Mouse (Mus musculus) embryonic facial prominence, embryonic 13.5 days (tissue): ENCODE measurements around the gene Rab19. TPM values are rescaled to one million over a fixed set of nuclear protein-coding genes. Genes with fewer than 3 reads are reported as not detected.
"Not testable (repeated sequence)": the region's sequence is repeated elsewhere in the genome, so short reads cannot be mapped to it uniquely, and the experiment has no call there.

ENCODE experiments used
- ATAC-seq: fragments of 200-750 bp; cut with Nextera tagmentation; 2 replicates; pipeline ENCODE4 v1.8.0; 2017; ENCODE audit warnings: low read depth; ENCODE audit not compliant: insufficient number of reproducible peaks, insufficient read depth, low FRiP score, low TSS enrichment
- H3K27ac ChIP-seq: fragments of 300-500 bp; sonication (generic); 2 replicates; pipeline ENCODE4 v1.5.1; 2015; ENCODE audit warnings: moderate library complexity, mild to moderate bottlenecking, inconsistent platforms
- H3K27me3 ChIP-seq: fragments of 300-500 bp; sonication (generic); 2 replicates; pipeline ENCODE4 v1.6.1; 2015; ENCODE audit warnings: mild to moderate bottlenecking, inconsistent platforms
- H3K36me3 ChIP-seq: fragments of 300-500 bp; sonication (generic); 2 replicates; pipeline ENCODE4 v1.6.1; 2015; ENCODE audit warnings: mild to moderate bottlenecking, inconsistent platforms
- H3K4me1 ChIP-seq: fragments of 300-500 bp; sonication (generic); 2 replicates; pipeline ENCODE4 v1.6.1; 2015; ENCODE audit warnings: inconsistent platforms
- H3K4me2 ChIP-seq: fragments of 300-500 bp; sonication (generic); 2 replicates; pipeline ENCODE4 v1.6.1; 2015; ENCODE audit warnings: moderate library complexity, mild to moderate bottlenecking, inconsistent platforms
- H3K4me3 ChIP-seq: fragments of 300-500 bp; sonication (generic); 2 replicates; pipeline ENCODE4 v1.5.1; 2015; ENCODE audit warnings: mild to moderate bottlenecking, inconsistent platforms
- H3K9ac ChIP-seq: fragments of 300-500 bp; sonication (generic); 2 replicates; pipeline ENCODE4 v1.6.1; 2015; ENCODE audit warnings: mild to moderate bottlenecking, inconsistent platforms
- H3K9me3 ChIP-seq: fragments of 300-500 bp; sonication (generic); 2 replicates; pipeline ENCODE4 v1.6.1; 2016; ENCODE audit warnings: inconsistent platforms
- WGBS: fragments of 180-500 bp; shearing (Covaris S2); methylation state at CpG from one replicate; pipeline ENCODE4 v1.1.7; 2015; ENCODE audit warnings: mixed read lengths; 5-methylcytosine and 5-hydroxymethylcytosine counted together
- polyA plus RNA-seq: library from polyadenylated mRNA; unstranded; fragments of >200 nt; fragmentation: Nextera tagmentation; extraction: Ambion mirVana; gene quantifications from 2 replicates; pipeline ENCODE4 v1.2.1, GENCODE M21; 2015

Gene Rab19
- polyA plus RNA-seq, 1 experiment from 2014 or later = 0.77 TPM

DNA sequence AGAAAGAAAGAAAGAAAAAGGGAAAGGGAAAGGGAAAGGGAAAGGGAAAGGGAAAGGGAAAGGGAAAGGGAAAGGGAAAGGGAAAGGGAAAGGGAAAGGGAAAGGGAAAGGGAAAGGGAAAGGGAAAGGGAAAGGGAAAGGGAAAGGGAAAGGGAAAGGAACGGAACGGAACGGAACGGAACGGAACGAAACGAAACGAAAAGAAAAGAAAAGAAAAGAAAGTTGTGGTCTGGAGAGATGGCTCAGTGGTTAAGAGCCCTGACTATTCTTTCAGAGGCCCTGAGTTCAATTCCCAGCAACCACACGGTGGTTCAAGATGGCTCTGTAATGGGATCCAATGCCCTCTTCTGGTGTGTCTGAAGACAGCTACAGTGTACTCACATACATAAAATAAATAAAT lies 21.8 kb upstream of the Rab19 start:
- not testable (repeated sequence) for H3K4me1 ChIP-seq, H3K4me3 ChIP-seq, H3K4me2 ChIP-seq, H3K9ac ChIP-seq, ATAC-seq, H3K9me3 ChIP-seq, H3K27ac ChIP-seq, H3K27me3 ChIP-seq
- WGBS = 93% methylated on average over 9 of the region's 9 CpGs
- H3K36me3 ChIP-seq = peaks cover 70% of the 10 kb centered on the region

DNA sequence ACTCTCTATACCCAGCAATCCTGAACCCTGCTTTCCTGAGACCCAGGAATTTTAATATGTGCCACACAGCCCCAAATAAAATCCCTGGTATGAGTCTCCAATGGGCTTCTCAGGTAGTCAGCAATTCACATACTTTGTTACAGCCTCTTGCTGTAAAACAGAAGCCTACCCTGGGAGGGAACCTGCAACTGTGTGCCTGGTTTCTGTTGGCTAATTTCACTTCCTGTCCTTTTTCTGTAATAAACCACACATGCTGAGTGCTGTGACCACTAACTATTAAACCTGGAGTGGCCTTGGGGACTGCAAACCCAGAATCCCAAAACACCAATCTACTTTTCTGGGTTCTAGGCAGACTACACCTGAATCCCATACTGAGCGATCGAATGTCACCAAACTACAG lies 18.3 kb upstream of the Rab19 start:
- H3K9ac ChIP-seq = no peak overlapping the region
- no peak for ATAC-seq
- no peak overlapping the region for H3K4me3 ChIP-seq
- H3K4me1 ChIP-seq = no peaks in the 10 kb centered on the region
- H3K27ac ChIP-seq = no peak overlapping the region
- H3K36me3 ChIP-seq = peaks cover 63% of the 10 kb centered on the region
- no peak overlapping the region for H3K4me2 ChIP-seq
- 85% methylated on average over 2 of the region's 2 CpGs for WGBS
- no peaks in the 10 kb centered on the region for H3K27me3 ChIP-seq
- H3K9me3 ChIP-seq = no peaks in the 10 kb centered on the region

DNA sequence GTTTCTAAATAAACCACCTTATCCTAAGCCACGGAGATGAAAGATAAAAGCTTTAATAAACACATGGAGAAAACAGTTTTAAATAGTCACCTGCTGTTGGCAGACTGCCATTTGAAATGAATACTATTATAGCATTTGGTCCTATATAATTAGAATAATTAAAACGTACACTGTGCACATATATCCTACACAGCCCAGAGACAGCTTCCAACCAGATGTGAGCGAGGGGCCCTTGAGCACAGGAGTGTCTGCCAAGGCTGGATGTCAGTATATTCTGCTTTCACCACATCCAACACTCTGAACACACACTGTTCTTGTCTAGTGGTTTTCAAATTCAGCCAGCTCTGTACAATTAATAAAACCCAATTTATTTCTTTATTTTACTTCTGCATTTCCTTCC lies 11.3 kb upstream of the Rab19 start:
- H3K4me2 ChIP-seq = no peak overlapping the region
- ATAC-seq = no peak
- no peak overlapping the region for H3K27ac ChIP-seq
- WGBS = 35% methylated on average over 3 of the region's 3 CpGs
- H3K4me1 ChIP-seq = peaks cover 20% of the 10 kb centered on the region
- H3K36me3 ChIP-seq = peaks cover 32% of the 10 kb centered on the region
- H3K27me3 ChIP-seq = no peaks in the 10 kb centered on the region
- H3K4me3 ChIP-seq = no peak overlapping the region
- no peaks in the 10 kb centered on the region for H3K9me3 ChIP-seq
- H3K9ac ChIP-seq = no peak overlapping the region

DNA sequence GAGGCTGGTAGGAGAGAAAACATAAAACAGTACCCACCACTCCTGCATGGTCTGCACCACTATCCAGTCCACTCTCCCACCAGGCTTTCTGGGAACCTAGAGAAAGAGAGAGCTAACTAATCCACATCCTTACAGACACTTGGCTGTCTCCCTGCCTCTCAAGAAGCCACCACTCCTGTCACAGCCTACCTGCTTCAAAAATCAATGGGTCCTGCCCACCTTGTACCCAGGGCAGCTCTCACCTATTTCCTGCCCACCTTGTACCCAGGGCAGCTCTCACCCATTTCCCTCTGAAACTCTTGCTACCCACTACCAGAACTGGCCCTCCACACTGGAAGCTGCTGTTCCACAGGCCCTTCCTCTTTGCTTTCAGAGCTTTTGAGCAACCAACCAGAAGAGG lies 8.9 kb upstream of the Rab19 start:
- Histone ChIP-seq H3K9ac (no peak overlapping the region), H3K9me3 (no peaks in the 10 kb centered on the region), H3K4me3 (no peak overlapping the region), H3K27me3 (no peaks in the 10 kb centered on the region), H3K36me3 (peaks cover 16% of the 10 kb centered on the region), H3K4me1 (peaks cover 34% of the 10 kb centered on the region), H3K27ac (no peak overlapping the region), H3K4me2 (no peak overlapping the region)
- ATAC-seq = no peak

DNA sequence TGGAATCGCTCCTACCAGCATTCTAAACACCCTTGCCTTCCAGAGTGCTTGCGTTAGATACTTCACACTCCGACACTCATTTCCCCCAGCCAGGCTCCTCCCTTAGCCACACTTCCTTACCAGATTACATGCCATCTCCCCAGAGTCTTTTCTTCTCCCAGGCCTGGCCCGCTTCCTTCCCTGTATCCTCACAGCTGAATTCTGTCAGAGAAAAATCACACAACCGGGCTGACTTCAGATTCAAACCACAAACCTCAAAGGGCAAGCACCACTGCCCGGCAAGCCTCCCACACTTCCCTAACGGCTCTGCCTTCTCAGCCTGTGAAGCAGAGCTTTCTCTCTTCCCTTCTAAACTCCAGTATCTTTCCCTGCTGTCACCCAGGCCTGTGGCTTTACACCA lies 8.2 kb upstream of the Rab19 start:
- 47% methylated on average over 7 of the region's 7 CpGs for WGBS
- Histone ChIP-seq H3K27me3 (no peaks in the 10 kb centered on the region), H3K36me3 (peaks cover 14% of the 10 kb centered on the region), H3K9me3 (no peaks in the 10 kb centered on the region), H3K4me2 (0 out of 2 replicates have a peak overlapping the region, but pooled peaks have one; percentile 5), H3K27ac (0 out of 2 replicates have a peak overlapping the region, but pooled peaks have one; percentile 28), H3K4me1 (peaks cover 34% of the 10 kb centered on the region), H3K9ac (no peak overlapping the region), H3K4me3 (no peak overlapping the region)
- ATAC-seq = no peak

DNA sequence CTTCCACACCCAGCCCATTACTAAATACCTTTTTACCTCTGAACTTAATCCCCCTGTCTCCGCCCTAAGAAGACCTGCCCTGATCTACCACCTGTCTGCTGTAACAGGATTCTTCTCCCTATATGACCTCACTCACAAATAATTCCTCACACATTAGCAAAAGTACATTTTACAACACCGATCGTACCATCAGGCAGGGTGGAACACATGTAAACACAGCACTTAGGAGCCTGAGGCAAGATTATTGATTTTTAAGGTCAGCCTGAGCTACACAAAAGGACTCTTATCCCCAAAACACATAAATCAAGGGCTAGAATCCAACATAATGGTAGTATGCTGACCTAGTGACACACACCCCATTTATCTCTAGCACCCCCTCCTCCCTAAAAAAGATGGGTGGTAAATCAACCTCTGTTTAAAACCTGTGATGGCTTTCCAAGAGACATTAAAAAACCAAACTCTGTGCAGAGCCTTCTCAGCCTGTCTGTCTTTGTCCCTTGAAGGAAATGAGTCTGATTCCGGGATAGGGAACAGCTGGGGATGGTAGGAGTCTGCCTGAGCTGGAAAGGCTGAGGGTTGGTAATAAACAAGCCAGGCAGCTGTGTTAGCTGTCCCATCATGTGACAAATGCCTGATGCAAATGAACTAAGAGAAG lies 7.5 kb upstream of the Rab19 start:
- H3K9ac ChIP-seq = no peak overlapping the region
- 73% methylated on average over 4 of the region's 4 CpGs for WGBS
- H3K4me1 ChIP-seq = peaks cover 34% of the 10 kb centered on the region
- no peak overlapping the region for H3K4me3 ChIP-seq
- no peak for ATAC-seq
- H3K36me3 ChIP-seq = peaks cover 12% of the 10 kb centered on the region
- no peaks in the 10 kb centered on the region for H3K27me3 ChIP-seq
- H3K4me2 ChIP-seq = no peak overlapping the region
- H3K27ac ChIP-seq = no peak overlapping the region
- H3K9me3 ChIP-seq = no peaks in the 10 kb centered on the region

DNA sequence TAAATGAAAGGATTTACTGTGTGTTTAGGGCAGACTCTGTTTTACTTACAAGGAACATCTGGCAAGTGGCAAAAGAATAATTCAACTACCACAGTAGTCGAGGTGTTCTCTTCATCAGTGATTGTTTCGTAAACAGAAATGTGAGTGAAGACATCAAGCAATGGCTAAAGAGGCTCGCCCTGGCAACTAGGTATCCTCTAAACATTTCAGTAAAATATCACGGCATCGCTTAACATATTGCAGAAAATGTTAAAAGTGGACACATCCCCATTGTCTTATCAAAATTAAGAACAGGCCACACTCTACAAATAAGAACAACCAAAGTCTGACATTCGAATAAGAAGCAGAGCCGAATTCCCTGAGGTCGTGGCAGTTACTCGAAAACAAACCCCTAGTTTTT lies 4.2 kb upstream of the Rab19 start:
- Histone ChIP-seq H3K27me3 (peaks cover 16% of the 10 kb centered on the region), H3K36me3 (peaks cover 12% of the 10 kb centered on the region), H3K4me2 (peak overlapping the region; percentile 68), H3K4me3 (peak overlapping the region; percentile 92), H3K9me3 (no peaks in the 10 kb centered on the region), H3K4me1 (peaks cover 34% of the 10 kb centered on the region), H3K27ac (no peak overlapping the region), H3K9ac (peak overlapping the region; percentile 87)
- ATAC-seq = no peak
- WGBS = 16% methylated on average over 9 of the region's 9 CpGs

DNA sequence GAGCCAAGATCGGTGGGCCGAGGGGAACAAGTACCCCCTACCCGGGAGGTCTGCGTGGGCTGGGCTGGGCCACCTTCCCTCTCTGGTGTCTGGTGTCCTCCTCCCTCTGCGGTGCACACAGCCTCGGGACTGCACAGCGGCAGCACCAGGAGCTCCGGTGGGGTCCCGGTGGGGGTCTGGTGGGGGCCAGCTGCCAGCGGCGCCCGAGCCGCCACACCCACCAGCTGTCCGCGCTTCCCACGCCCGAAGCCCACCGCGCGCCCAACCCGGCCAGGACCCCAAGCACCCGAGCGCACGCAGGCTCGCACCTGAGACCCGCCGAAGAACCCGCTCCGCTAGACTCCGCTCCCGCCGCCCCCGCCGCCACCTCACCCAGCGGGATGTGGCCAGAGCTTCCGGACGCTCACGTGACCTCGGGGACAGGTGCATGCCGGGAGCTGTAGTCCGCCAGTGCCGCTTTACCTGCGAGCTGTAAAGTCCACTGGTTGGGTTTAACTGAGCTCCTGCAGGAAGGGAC lies 3.6 kb upstream of the Rab19 start, which contains the start of gene Slc37a3:
Slc37a3 (minus strand) TSS at position 365 of the 517 bp plus-strand sequence.
- H3K4me1 ChIP-seq = peaks cover 34% of the 10 kb centered on the region
- peak within 1 kb of the TSS; percentile 68 for H3K4me2 ChIP-seq
- H3K27me3 ChIP-seq = peaks cover 16% of the 10 kb centered on the region
- H3K9ac ChIP-seq = peak within 1 kb of the TSS; percentile 87
- H3K4me3 ChIP-seq = peak within 1 kb of the TSS; percentile 92
- H3K27ac ChIP-seq = peak within 1 kb of the TSS; percentile 68; the same call in 1 of the 2 replicates
- peaks cover 12% of the 10 kb centered on the region for H3K36me3 ChIP-seq
- ATAC-seq = peak; percentile 88
- WGBS = under 1% methylated on average over 43 of the region's 43 CpGs
- no peaks in the 10 kb centered on the region for H3K9me3 ChIP-seq

DNA sequence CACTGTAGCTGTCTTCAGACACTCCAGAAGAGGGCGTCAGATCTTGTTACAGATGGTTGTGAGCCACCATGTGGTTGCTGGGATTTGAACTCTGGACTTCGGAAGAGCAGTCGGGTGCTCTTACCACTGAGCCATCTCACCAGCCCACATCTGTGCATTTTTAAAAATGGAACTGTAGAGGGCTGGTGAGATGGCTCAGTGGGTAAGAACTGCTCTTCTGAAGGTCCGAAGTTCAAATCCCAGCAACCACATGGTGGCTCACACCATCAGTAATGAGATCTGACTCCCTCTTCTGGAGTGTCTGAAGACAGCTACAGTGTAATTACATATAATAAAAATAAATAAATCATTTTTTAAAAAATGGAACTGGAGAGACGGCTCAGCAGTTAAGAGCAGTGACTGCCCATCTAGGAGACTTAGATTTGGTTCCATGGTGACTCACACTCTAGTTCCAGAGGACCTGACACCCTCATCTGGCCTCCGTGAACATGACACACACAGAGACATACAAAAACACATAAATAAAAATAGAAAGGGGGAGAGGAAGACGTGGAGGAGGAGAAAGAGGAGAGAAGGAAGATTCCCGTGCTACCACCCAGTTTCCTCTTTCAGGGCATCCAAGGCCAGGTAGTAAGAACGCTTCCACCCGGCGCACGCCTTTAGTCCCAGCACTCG lies 2.7 kb upstream of the Rab19 start:
- H3K4me1 ChIP-seq = peaks cover 26% of the 10 kb centered on the region
- 73% methylated on average over 13 of the region's 13 CpGs for WGBS
- H3K4me3 ChIP-seq, H3K4me2 ChIP-seq, H3K9ac ChIP-seq, H3K9me3 ChIP-seq, ATAC-seq, H3K27ac ChIP-seq: not testable (repeated sequence)
- peaks cover 12% of the 10 kb centered on the region for H3K36me3 ChIP-seq
- H3K27me3 ChIP-seq = peaks cover 17% of the 10 kb centered on the region

DNA sequence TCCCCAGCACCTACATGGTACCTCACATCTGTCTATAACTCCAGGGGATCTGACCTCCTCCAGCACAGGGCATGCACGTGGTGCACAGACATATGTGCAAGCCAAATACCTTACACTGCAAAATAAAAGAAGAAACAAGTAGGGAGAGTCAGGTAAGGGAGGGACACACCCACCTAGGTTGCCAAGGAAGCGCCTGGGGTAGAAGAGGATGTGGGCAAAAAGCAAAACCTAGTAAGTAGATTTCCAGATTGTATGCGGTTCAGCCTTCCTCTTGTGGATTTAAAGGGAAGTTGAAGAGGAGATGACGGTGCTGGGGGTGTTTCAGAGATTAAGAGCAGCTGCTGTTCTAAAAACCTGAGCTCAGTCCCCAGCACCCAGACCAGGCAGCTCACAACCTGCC lies 1.8 kb upstream of the Rab19 start:
- Histone ChIP-seq H3K4me2 (no peak overlapping the region), H3K27ac (no peak overlapping the region), H3K9ac (no peak overlapping the region), H3K36me3 (peaks cover 7% of the 10 kb centered on the region; the same call in 1 of the 2 replicates), H3K27me3 (peaks cover 21% of the 10 kb centered on the region), H3K9me3 (no peaks in the 10 kb centered on the region), H3K4me1 (peaks cover 21% of the 10 kb centered on the region), H3K4me3 (no peak overlapping the region)
- no peak for ATAC-seq
- WGBS = 56% methylated on average over 4 of the region's 4 CpGs

DNA sequence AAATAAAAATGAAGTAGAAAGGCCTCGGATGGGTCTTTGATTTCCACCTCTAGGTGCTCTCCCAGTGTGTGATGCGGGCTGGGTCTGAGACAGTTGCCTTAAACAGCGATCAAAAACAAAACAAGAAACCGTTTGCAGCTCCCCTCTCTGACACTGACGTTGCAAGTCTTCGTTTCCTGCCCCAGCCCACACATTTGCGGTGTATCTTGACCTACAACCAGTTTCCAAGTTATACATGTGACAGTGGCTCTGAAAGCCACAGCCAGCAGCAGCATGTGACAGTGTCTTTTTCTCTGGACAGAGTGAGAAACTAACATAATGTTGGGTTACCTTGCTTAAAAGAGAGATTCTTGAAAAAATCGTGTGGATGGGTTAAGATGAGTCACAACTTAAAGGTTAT lies 1.2 kb upstream of the Rab19 start:
- no peak for ATAC-seq
- Histone ChIP-seq H3K36me3 (peaks cover 2% of the 10 kb centered on the region; the same call in 1 of the 2 replicates), H3K4me2 (no peak overlapping the region), H3K4me1 (peaks cover 21% of the 10 kb centered on the region), H3K27me3 (peaks cover 21% of the 10 kb centered on the region), H3K9me3 (no peaks in the 10 kb centered on the region), H3K27ac (no peak overlapping the region), H3K4me3 (no peak overlapping the region), H3K9ac (no peak overlapping the region)
- WGBS = 77% methylated on average over 8 of the region's 8 CpGs

DNA sequence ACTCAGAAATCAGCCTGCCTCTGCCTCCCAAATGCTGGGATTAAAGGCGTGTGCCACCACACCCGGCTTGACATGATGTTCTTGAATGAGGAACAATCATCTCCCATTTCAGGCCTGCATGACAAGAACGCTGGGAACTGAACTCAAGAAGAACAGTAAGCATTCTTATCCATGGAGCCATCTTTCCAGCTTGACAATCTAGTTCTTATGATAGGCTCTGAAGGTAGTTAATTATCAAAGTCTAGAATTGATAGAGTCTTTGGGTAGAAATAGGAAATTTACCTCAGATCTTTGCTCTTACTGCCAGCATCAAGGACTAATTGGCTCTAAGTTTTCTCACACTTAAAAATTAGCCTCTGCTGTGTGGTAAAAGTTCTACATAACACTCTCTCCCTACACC lies 699 bp upstream of the Rab19 start:
- no peak overlapping the region for H3K4me2 ChIP-seq
- peaks cover 21% of the 10 kb centered on the region for H3K27me3 ChIP-seq
- no peak overlapping the region for H3K4me3 ChIP-seq
- H3K4me1 ChIP-seq = peaks cover 21% of the 10 kb centered on the region
- no peak for ATAC-seq
- no peaks in the 10 kb centered on the region for H3K36me3 ChIP-seq
- H3K9ac ChIP-seq = no peak overlapping the region
- no peaks in the 10 kb centered on the region for H3K9me3 ChIP-seq
- no peak overlapping the region for H3K27ac ChIP-seq
- WGBS = 83% methylated on average over 3 of the region's 3 CpGs
